Mouse (Mus musculus) cortical plate, adult 2 months (tissue): ENCODE data around the gene Pus3.

Experiments used
- CTCF ChIP-seq: fragments of 200-500 bp; IDR thresholded peaks from 2 replicates; pipeline ENCODE4 v1.5.1; 2011; ENCODE audit warnings: mild to moderate bottlenecking, control low read depth, low read length; ENCODE audit not compliant: insufficient read depth; ENCODE audit errors: extremely low read depth
- POLR2A ChIP-seq: fragments of 200-500 bp; IDR thresholded peaks from 2 replicates; pipeline ENCODE4 v1.6.1; 2011; ENCODE audit warnings: mild to moderate bottlenecking, low read length, control low read depth; ENCODE audit not compliant: insufficient read depth; ENCODE audit errors: extremely low read depth

DNA sequence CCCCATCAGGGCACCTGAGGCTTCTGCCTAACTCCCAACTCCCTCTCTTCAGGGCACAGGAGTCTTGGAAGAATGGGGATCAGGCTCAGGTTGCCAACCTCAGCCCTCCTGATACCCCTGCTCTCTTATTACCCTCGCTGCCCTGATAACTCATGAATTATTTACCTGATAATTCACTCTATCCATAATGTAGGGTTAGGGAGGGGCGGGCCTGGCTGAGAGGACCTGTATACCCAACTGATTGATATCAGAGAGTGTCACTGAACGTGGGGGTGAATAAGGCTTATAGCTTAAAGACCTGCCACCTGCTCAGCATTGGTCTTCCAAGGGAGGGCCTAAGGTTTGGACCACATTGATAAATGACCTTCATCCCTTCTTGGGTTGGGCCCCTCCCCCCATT is 40.2 kb upstream of the Pus3 start, which contains the start of gene Gm1113:
- TF ChIP-seq CTCF = no peak
- no peak for TF ChIP-seq POLR2A
